Mouse (Mus musculus): ENCODE measurements at regions not wholly inside any gene's neighbourhood (a gene's known extent, or its start where the extent isn't known, plus 50 kb on each side); places are given as distances from the start of the nearest gene placed in this dataset.

GRCm38 (mm10) chr10:99488195-99489080 lies 225.4 kb downstream of the Dusp6 start:
- no peak for TF ChIP-seq POLR2A (IDR thresholded peaks at IDR 0.05; ENCODE audit: extremely low read depth, insufficient read depth, low read length)
- TF ChIP-seq CTCF (IDR thresholded peaks at IDR 0.05; ENCODE audit: extremely low read depth, insufficient read depth, low read length), result no peak

Measured in cortical plate, adult 2 months (tissue).